Mouse (Mus musculus) heart, postnatal 36 days (tissue): ENCODE data around the gene Rpl23. TPM values are rescaled to one million over a fixed set of nuclear protein-coding genes. Genes with fewer than 3 reads are reported as not detected.

ENCODE experiments used
- DNase-seq, 2 experiments: peaks; one replicate each; pipeline ENCODE4 v3.0.0; 2021 to 2022
- intact Hi-C: fragments of 180-260 bp; cut with DNase I; formaldehyde crosslinking; loops from one replicate; pipeline ENCODE4 v1.15.1; 2025
- total RNA-seq, 2 experiments: library from RNA; stranded (reverse); gene quantifications; 2 replicates each; pipeline ENCODE4 v1.2.3; 2021

Rpl23 gene
- total RNA-seq, 2 experiments from 2014 or later: 522 TPM

GRCm38 (mm10) chr11:97816176-97816575, 33.9 kb upstream of the Rpl23 start:
- intact Hi-C loops: no loop called here
- no peak for DNase-seq

GRCm38 (mm10) chr11:97815736-97816135, 33.5 kb upstream of the Rpl23 start:
- DNase-seq: no peak
- intact Hi-C loops: no loop called here

GRCm38 (mm10) chr11:97813746-97814515, 31.7 kb upstream of the Rpl23 start:
- DNase-seq: no peak
- intact Hi-C loops: no loop called here

- DNase-seq: no peak
- intact Hi-C loops: no loop called here
These were observed 30.8 kb upstream of the Rpl23 start for GRCm38 (mm10) chr11:97813085-97813484.

GRCm38 (mm10) chr11:97812491-97812921, 30.3 kb upstream of the Rpl23 start:
- intact Hi-C loops: no loop called here

GRCm38 (mm10) chr11:97811569-97812362, 29.5 kb upstream of the Rpl23 start:
- DNase-seq: no peak

More at GRCm38 (mm10) chr11:97812491-97812921, 30.3 kb upstream of the Rpl23 start:
- no peak for DNase-seq

GRCm38 (mm10) chr11:97810970-97811369, 28.7 kb upstream of the Rpl23 start:
- no peak for DNase-seq
- intact Hi-C loops: no loop called here

More at GRCm38 (mm10) chr11:97811569-97812362, 29.5 kb upstream of the Rpl23 start:
- intact Hi-C loops: no loop called here

GRCm38 (mm10) chr11:97810356-97810755, 28.1 kb upstream of the Rpl23 start:
- intact Hi-C loops: no loop called here
- no peak for DNase-seq

- intact Hi-C loops: no loop called here
- no peak for DNase-seq
These were observed 27.2 kb upstream of the Rpl23 start for GRCm38 (mm10) chr11:97809235-97810121.

- DNase-seq: no peak
- intact Hi-C loops: no loop called here
These were observed 26.5 kb upstream of the Rpl23 start for GRCm38 (mm10) chr11:97808621-97809234.

- intact Hi-C loops: no loop called here
- peak in 1 of 2 experiments; percentile 60 for DNase-seq
These were observed 25.9 kb upstream of the Rpl23 start for GRCm38 (mm10) chr11:97808093-97808492.

- intact Hi-C loops: no loop called here
- DNase-seq: peak in 1 of 2 experiments; percentile 62
These were observed 25.4 kb upstream of the Rpl23 start for GRCm38 (mm10) chr11:97807626-97808025.

GRCm38 (mm10) chr11:97806613-97806964, 24.4 kb upstream of the Rpl23 start:
- intact Hi-C loops: no loop called here
- DNase-seq: no peak

GRCm38 (mm10) chr11:97805662-97806612, 23.7 kb upstream of the Rpl23 start:
- intact Hi-C loops: no loop called here
- DNase-seq: no peak

- intact Hi-C loops: no loop called here
- no peak for DNase-seq
These were observed 22.8 kb upstream of the Rpl23 start for GRCm38 (mm10) chr11:97804841-97805661.

GRCm38 (mm10) chr11:97803847-97804246, 21.6 kb upstream of the Rpl23 start:
- DNase-seq: no peak
- intact Hi-C loops: no loop called here

GRCm38 (mm10) chr11:97802495-97802894, 20.3 kb upstream of the Rpl23 start:
- intact Hi-C loops: no loop called here
- DNase-seq: no peak

- DNase-seq: no peak
- intact Hi-C loops: no loop called here
These were observed 19.9 kb upstream of the Rpl23 start for GRCm38 (mm10) chr11:97802194-97802470.
